Mouse (Mus musculus): Measurements from ENCODE around the gene Tnfaip3. TPM values are rescaled to one million over a fixed set of nuclear protein-coding genes. Genes with fewer than 3 reads are reported as not detected.

Gene Tnfaip3
- polyA plus RNA-seq (2012; rRNA removed; ENCODE audit: low replicate concordance): 3.3 and 4.9 TPM in 2 replicates

DNA sequence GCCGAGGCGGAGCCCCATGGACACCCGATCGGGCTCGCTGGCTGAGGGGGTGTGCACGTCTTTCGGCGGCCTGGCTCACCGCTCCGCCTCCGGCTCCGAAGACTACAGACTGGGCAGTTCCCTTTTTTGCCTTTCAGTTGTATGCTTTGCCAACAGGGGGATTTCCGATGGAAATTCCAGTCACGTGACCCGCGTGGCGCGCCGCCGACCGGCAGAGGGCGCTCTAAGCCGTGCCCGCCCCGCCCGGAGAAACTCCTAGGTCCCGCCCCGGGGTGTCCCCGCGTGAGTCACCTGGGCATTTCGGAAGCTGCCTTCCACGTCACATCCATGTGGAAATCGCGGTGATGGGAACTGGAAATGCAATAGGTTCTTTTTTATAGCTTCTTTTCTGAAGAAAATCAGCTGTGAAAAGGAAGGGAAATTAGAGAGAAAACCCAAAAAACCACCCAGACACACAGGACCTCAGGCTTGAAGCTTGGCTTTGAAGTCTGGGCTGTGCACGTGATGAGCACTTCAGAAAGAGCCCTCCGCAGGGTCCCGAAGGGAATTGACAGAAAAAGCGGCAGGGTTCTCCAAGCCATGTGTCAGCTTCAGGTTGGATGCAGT, at the start of gene Tnfaip3:
Gene Tnfaip3, minus strand, starts transcription at position 401 of the 606 bp plus-strand sequence.

Other genes with a start within 250 kb of the Tnfaip3 start
- not detected in 2 replicates for gene Gm4922, start 228.9 kb downstream of the Tnfaip3 start, polyA plus RNA-seq (2012; rRNA removed; ENCODE audit: low replicate concordance)
- gene Perp, start 170.6 kb downstream of the Tnfaip3 start, polyA plus RNA-seq (2012; rRNA removed; ENCODE audit: low replicate concordance): 1.3 and 22.4 TPM in 2 replicates

Data from subcutaneous adipose tissue, adult 2 months (tissue).